Mouse (Mus musculus) lung, postnatal 10 days (tissue): Measurements from ENCODE around the gene Cdh20.

Experiments
- DNase-seq: peaks from one replicate; pipeline ENCODE4 v3.0.0; 2021

The Cdh20 gene

DNA sequence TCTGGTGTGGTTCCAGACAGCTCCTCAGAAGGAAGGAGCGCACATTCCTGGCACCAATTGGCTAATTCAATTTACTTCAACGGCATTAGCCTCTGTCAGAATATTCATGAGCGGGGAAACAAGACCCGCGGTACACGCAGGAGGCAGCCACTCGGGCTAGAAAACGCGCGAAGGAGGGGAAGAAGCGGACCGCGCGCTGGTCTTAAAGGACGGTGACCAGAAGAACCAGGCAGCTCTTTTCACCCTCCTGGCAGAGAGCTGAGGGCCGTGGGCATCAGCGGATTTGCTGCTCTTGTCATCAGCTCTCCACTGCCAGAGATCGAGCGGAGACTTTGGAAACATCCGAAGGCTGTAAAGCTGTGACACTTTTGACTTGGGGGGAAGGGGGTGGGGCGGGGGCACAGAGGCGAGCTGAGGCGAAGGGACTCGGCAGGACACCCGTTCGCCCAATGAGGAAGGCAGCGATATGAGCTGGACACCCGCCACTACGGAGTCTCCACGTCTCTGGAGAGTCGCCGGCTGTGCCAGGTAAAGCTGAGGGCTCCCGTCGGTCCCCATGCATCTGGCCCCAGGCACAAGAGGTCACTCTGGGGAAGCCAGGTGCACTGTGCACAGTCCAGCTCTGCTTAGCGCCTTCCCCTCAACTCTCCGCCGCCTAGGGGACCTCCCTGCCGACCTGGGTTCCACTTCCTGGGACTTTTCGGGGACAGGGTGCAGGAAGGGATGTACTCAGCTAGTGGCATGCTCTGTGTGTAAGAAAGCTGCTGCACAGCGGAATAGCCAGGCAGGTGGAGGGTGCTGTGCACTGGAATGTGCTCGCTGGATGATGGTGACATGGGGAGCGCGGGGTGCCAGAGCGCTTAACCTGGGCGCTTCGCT, at the start of gene Cdh20:
TSS of gene Cdh20 (plus strand) at position 159 of the 879 bp plus-strand sequence.
- DNase-seq = peak; percentile 1

DNA sequence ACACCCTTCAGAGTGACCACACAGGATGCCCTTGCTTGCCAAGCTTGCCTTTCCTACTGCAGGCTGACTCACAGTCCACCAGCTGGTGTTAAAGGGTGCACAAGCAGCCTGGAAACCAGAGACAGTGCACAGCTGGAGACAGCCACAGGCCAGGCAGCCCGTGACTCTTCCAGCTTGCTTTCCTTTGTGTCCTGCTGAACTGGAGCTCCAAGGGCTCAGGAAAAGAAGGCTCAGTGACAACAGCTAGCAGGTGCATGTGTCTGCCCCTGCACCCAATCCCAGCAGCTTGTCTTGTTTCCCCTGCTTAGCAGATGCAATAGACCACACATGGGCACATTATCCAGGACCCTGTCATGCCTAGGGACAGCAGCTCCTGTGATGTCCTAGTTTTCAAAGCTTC, 21.5 kb upstream of the Cdh20 start:
- DNase-seq = no peak

GRCm38 (mm10) chr1:104747438-104747837, 20.9 kb upstream of the Cdh20 start:
- DNase-seq = no peak

- peak; percentile 18 for DNase-seq
Observed at GRCm38 (mm10) chr1:104754483-104754882, 13.8 kb upstream of the Cdh20 start.

DNA sequence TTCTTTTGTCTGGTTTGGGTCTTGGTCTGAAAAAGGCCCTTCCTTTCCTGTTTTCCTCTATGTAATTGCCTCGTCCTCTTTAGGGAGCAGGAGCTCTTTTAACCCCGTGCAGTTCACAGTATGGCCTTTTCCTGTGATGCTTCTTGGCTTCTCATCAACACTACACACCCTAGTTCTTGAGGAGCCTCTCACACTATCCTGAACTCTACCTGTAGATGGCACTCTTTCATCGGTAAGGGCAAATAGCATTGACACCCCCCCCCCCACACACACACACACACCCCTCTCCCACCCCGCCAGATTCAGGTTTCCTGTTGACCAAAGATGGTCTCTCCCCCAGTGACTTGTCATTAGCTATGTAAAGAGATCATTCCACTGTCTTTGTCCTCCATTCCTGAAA, 12.4 kb upstream of the Cdh20 start:
- DNase-seq = no peak

DNA sequence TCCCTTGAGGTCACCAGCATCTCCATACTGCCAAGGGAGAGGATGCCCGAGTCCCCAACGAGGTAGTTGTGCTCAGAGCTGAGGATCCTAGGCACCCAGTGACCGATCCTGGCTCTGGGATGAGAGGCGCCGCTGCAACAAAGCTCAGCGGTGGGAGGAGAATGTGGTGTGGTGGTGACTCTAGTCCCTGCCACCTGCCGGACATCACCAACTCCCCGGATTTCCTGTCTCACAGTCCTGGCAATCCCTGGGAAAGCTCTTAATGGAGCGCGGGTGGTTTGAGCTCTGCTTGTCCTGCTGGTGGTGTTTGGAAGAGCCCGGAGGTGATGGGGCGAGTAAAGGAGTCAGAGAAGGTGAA, 900 bp downstream of the Cdh20 start:
- no peak for DNase-seq

- no peak for DNase-seq
Observed at GRCm38 (mm10) chr1:104771937-104772336, 3.6 kb downstream of the Cdh20 start.

DNA sequence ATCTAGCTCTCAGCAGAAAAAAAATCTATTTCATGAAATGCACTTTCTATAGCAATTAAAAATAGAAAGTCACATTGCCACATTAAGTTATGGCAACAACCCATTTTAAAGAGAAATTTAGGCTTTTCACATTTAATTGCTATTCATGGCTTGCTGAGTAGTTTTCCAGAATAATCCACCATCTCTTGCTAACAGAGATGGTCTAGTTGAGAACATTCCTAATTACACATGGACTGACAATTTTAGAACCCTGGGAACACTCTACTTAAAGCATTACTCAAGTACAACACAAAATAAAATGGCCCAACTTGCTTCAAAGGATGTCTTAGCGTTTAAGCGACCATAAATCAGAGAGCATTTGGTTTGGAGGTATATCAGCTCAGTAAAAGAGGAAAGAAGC, 4.9 kb downstream of the Cdh20 start:
- no peak for DNase-seq

- no peak for DNase-seq
Observed at GRCm38 (mm10) chr1:104793488-104793887, 25.2 kb downstream of the Cdh20 start.

- no peak for DNase-seq
Observed at GRCm38 (mm10) chr1:104796146-104796545, 27.8 kb downstream of the Cdh20 start.

GRCm38 (mm10) chr1:104797139-104797538, 28.8 kb downstream of the Cdh20 start:
- no peak for DNase-seq

- DNase-seq = no peak
Observed at GRCm38 (mm10) chr1:104804746-104805145, 36.4 kb downstream of the Cdh20 start.

- DNase-seq = no peak
Observed at GRCm38 (mm10) chr1:104807214-104807613, 38.9 kb downstream of the Cdh20 start.

DNA sequence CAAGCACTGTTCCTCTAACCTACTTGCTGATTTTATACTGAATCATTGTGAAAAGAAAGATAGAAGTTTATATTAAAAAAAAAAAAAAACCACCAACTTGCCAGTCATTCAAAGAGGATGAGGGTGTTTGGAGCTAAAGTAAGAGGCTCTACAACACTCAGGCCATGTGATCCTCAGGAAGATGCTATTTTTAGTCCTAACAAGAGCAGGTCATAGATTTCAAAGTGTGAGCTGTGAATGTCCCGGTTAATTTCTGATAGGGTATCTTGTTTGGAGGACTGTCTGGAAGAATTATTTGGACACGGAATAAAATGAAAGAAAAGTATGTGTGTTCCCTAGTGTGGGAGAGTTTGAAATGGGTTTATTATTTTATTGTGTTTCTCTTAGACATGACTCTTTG, 49.2 kb downstream of the Cdh20 start:
- DNase-seq = no peak

DNA sequence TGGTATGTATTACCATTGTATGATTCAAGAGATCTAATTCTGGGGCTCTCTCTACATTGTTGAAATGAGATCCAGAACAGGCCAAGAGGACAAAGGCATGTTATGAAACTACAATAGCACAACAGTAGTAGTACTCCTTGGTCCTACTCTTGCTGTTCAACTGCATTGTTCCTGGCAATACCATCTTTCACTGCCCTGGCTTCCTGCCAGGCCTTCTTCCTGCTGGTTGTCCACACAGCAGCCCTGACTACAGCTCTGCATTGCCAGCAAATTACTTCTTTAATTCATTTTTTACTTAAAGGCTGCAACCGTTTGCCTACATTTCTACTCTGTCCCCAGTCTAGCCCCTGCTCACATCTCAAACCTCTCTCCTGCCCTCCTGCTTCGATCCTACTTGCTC, 59.8 kb downstream of the Cdh20 start:
- no peak for DNase-seq

GRCm38 (mm10) chr1:104838206-104838915, 70.0 kb downstream of the Cdh20 start:
- DNase-seq = no peak

- DNase-seq = no peak
Observed at GRCm38 (mm10) chr1:104839051-104839450, 70.7 kb downstream of the Cdh20 start.

GRCm38 (mm10) chr1:104848256-104848919, 80.1 kb downstream of the Cdh20 start:
- DNase-seq = no peak

- DNase-seq = no peak
Observed at GRCm38 (mm10) chr1:104848920-104849272, 80.6 kb downstream of the Cdh20 start.

- no peak for DNase-seq
Observed at GRCm38 (mm10) chr1:104877384-104877783, 109.1 kb downstream of the Cdh20 start.

DNA sequence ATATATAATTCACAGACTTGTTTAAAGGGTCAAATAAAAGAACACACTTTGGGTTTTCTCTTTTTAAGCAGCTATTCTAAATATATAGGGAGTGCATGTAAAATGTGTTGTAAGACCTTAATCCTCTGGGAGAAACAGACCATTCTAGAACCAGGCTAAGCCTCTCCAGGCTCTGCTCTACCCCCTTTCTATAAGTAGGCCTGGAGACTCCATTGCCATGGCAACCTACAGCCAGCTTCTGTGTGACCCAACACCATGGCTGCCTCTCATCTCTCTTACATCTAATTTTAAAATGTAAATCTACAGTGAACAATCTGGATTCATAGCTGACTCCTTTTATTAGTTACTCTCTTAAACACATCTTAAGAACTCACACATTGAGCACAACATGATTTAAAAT, 133.5 kb downstream of the Cdh20 start:
- DNase-seq = no peak

GRCm38 (mm10) chr1:104903409-104903808, 135.1 kb downstream of the Cdh20 start:
- no peak for DNase-seq

GRCm38 (mm10) chr1:104912407-104912806, 144.1 kb downstream of the Cdh20 start:
- no peak for DNase-seq

GRCm38 (mm10) chr1:104916507-104916906, 148.2 kb downstream of the Cdh20 start:
- no peak for DNase-seq
